Mouse (Mus musculus): ENCODE results near the gene Emx2. TPM values are rescaled to one million over a fixed set of nuclear protein-coding genes. Genes with fewer than 3 reads are reported as not detected.

Gene Emx2
- polyA plus RNA-seq (2014; fragmentation: Illumina TruSeq; extraction: RNeasy Lipid Tissue Mini Kit (QIAGEN cat#74804); ENCODE audit: low read depth, low replicate concordance) = not detected

GRCm38 (mm10) chr19:59457951-59458742, at the start of gene Emx2:
Gene Emx2 (plus strand): TSS chr19:59458372.

Other genes starting within 250 kb of the Emx2 start
- not detected for gene Kcnk18, start 239.2 kb upstream of the Emx2 start, polyA plus RNA-seq (2014; fragmentation: Illumina TruSeq; extraction: RNeasy Lipid Tissue Mini Kit (QIAGEN cat#74804); ENCODE audit: low read depth, low replicate concordance)
- gene Slc18a2, start 197.5 kb upstream of the Emx2 start, polyA plus RNA-seq (2014; fragmentation: Illumina TruSeq; extraction: RNeasy Lipid Tissue Mini Kit (QIAGEN cat#74804); ENCODE audit: low read depth, low replicate concordance) = 0.76 TPM
- 14.8 TPM for gene Rps12-ps3, start 136.1 kb upstream of the Emx2 start, polyA plus RNA-seq (2014; fragmentation: Illumina TruSeq; extraction: RNeasy Lipid Tissue Mini Kit (QIAGEN cat#74804); ENCODE audit: low read depth, low replicate concordance)
- 14.1 TPM for gene Pdzd8, start 112.6 kb upstream of the Emx2 start, polyA plus RNA-seq (2014; fragmentation: Illumina TruSeq; extraction: RNeasy Lipid Tissue Mini Kit (QIAGEN cat#74804); ENCODE audit: low read depth, low replicate concordance)

All from heart, adult 10 weeks (tissue).